8 mouse cellular contexts compared by ENCODE assay signal in the genomic region with DNA sequence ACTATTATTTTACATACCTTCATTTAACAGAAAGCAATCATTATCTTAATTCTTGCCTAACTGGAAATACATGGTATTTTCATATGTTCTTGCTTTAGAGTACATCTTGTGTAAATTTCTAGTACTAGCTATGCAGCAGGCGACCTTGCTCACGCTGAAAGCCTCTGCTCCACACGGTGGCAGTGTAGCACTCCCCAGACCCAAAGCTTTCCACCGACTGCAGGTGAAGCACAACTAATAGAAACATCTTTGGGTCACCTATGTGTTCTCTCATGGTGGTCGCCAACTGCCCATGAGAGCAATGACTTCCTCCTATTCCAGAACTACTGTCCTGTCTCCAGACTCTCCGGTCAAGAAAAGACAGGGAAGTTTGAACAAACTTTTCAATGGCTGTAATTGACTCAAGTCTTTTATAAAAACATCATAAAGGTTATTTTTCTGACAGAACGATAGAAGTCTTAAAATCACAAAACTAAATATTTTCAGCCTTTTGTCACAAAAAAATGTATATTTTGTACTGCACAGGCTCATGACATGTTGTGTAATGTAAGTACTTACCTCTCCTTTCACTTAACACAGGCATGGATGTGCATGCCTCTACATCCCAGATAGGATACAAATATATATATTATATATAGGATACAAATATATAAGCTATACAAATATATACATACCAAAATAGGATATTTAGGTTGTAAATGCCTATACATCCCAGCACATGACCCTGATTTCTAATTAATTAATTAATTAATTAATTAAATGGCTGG. TPM values are rescaled to one million over a fixed set of nuclear protein-coding genes. Genes with fewer than 3 reads are reported as not detected.
A peak's percentile ranks its signal among the peaks of the same experiment; 100 is the strongest.
DNase-seq lines count a peak whose midpoint lies in the region; ATAC-seq and TF ChIP-seq lines count a peak whose summit lies in the region.
"Had no signal": no experiment of that assay in that cellular context is flagged by ENCODE, and none has a peak within 500 bp of the region (broad histone marks: within the 10 kb centered on the region; RNA-seq: fewer than 3 reads in every experiment).

No protein-coding gene starts in this region.

- peak; percentile 64 for DNase-seq in adipocyte (ENCODE audit: low spot score)
- DNase-seq in cerebellum, adult 9-11 months, result peak; percentile 46
- DNase-seq in frontal cortex, postnatal 25 days (ENCODE audit: low spot score in 2 of 2), result peak; percentile 38 to 54
- DNase-seq in kidney, adult 2 months, result peak; percentile 81
- peak; percentile 65 for DNase-seq in limb, embryonic 11.5 days (ENCODE audit: low spot score)
- DNase-seq in naive thymus-derived CD4-positive, alpha-beta T cell, adult 2 months (ENCODE audit: low read depth), result peak; percentile 25

- no peaks in the 10 kb centered on the region; the same call in 1 of the 2 replicates for H3K4me1 ChIP-seq in kidney, adult 2 months (ENCODE audit: control insufficient read depth, insufficient read depth, low read length)
- no peaks in the 10 kb centered on the region for H3K4me1 ChIP-seq in limb, embryonic 11.5 days (ENCODE audit: control insufficient read depth, insufficient read depth, low read length)
- 0 out of 2 replicates have a peak, but pooled peaks cover 4% of the 10 kb centered on the region for H3K4me1 ChIP-seq in stomach, embryonic 14.5 days (ENCODE audit: control insufficient read depth, insufficient read depth, low read length)

- H3K4me3 ChIP-seq in kidney, adult 2 months (ENCODE audit: insufficient read depth, low read depth, low read length), result no peak overlapping the region
- no peak overlapping the region for H3K4me3 ChIP-seq in limb, embryonic 11.5 days (ENCODE audit: low read depth, low read length)
- H3K4me3 ChIP-seq in stomach, embryonic 14.5 days (ENCODE audit: low read depth, low read length), result no peak overlapping the region

- TF ChIP-seq CTCF in kidney, adult 2 months (conservative IDR thresholded peaks at IDR 0.05; ENCODE audit: insufficient read depth, insufficient read length, low read depth, low read length), result peak; percentile 97

- TF ChIP-seq POLR2A in kidney, adult 2 months (IDR thresholded peaks at IDR 0.05; ENCODE audit: low read depth, low read length), result no peak

- H3K4me2 ChIP-seq in limb, embryonic 11.5 days (ENCODE audit: low read depth, severe bottlenecking), result no peak overlapping the region
- no peak overlapping the region for H3K4me2 ChIP-seq in stomach, embryonic 14.5 days (replicated peaks; ENCODE audit: low read depth, low read length)

- no peaks in the 10 kb centered on the region for H3K36me3 ChIP-seq in kidney, adult 2 months (ENCODE audit: control insufficient read depth, insufficient read depth, low read length)
- H3K36me3 ChIP-seq in limb, embryonic 11.5 days (ENCODE audit: control insufficient read depth, insufficient read depth, low read length), result no peaks in the 10 kb centered on the region
- no peaks in the 10 kb centered on the region for H3K36me3 ChIP-seq in stomach, embryonic 14.5 days (ENCODE audit: control insufficient read depth, insufficient read depth, low read length)

- no peaks in the 10 kb centered on the region for H3K27me3 ChIP-seq in kidney, adult 2 months (replicated peaks; ENCODE audit: control insufficient read depth, insufficient read depth, low read length)
- no peaks in the 10 kb centered on the region for H3K27me3 ChIP-seq in limb, embryonic 11.5 days (ENCODE audit: control insufficient read depth, insufficient read depth, low read length)
- no peaks in the 10 kb centered on the region for H3K27me3 ChIP-seq in stomach, embryonic 14.5 days (ENCODE audit: control insufficient read depth, insufficient read depth, low read length)

- no peak overlapping the region for H3K9ac ChIP-seq in limb, embryonic 11.5 days (ENCODE audit: low read length)
- H3K9ac ChIP-seq in stomach, embryonic 14.5 days (replicated peaks; ENCODE audit: low read depth, low read length), result no peak overlapping the region

- no peaks in the 10 kb centered on the region for H3K9me3 ChIP-seq in limb, embryonic 11.5 days (ENCODE audit: control insufficient read depth, low read length)
- H3K9me3 ChIP-seq in stomach, embryonic 14.5 days (ENCODE audit: control insufficient read depth, low read depth, low read length), result no peaks in the 10 kb centered on the region

- ATAC-seq in limb, embryonic 11.5 days (ENCODE audit: insufficient number of reproducible peaks, low FRiP score, low TSS enrichment, low read depth), result no peak; the same call in 1 of the 2 replicates
- peak; percentile 68; the same call in 1 of the 2 replicates for ATAC-seq in stomach, embryonic 14.5 days (ENCODE audit: insufficient number of reproducible peaks, insufficient read depth, low FRiP score, low read depth)

- 23% methylated on average over 7 of the region's 7 CpGs for WGBS in kidney, adult 2 months
- 26% methylated on average over 7 of the region's 7 CpGs for WGBS in limb, embryonic 11.5 days
- WGBS in stomach, embryonic 14.5 days, result 23% methylated on average over 7 of the region's 7 CpGs

- H3K27ac ChIP-seq in kidney, adult 2 months (ENCODE audit: insufficient read depth, low read depth, low read length), result no peak overlapping the region
- H3K27ac ChIP-seq in limb, embryonic 11.5 days (replicated peaks; ENCODE audit: low read depth, low read length), result no peak overlapping the region
- H3K27ac ChIP-seq in stomach, embryonic 14.5 days (ENCODE audit: low read length), result no peak overlapping the region

RNA-seq across cellular contexts. Expression of a gene that starts 16.4 kb away (rescaled TPM):
- 10.3 and 11.7 TPM in 2 replicates for polyA plus RNA-seq in kidney, adult 2 months (2012; rRNA removed)
- 21.9 and 26.4 TPM in 2 replicates for polyA plus RNA-seq in limb, embryonic 11.5 days (2014; fragmentation: Nextera tagmentation; extraction: Ambion mirVana)
- polyA plus RNA-seq in stomach, embryonic 14.5 days (2014; fragmentation: Nextera tagmentation; extraction: Ambion mirVana), result 35.3 and 35.9 TPM in 2 replicates

RNA-seq across cellular contexts. Expression of a gene that starts 21.9 kb away (rescaled TPM):
- polyA plus RNA-seq in kidney, adult 2 months (2012; rRNA removed), result 0.08 and 0.16 TPM in 2 replicates
- polyA plus RNA-seq in limb, embryonic 11.5 days (2014; fragmentation: Nextera tagmentation; extraction: Ambion mirVana), result not detected in 2 replicates
- 0.04 and 0.25 TPM in 2 replicates for polyA plus RNA-seq in stomach, embryonic 14.5 days (2014; fragmentation: Nextera tagmentation; extraction: Ambion mirVana)
- polyA plus RNA-seq: heart, embryonic 14.5 days had no signal

Comparison
In these comparisons a context has a peak if more than half of its experiments do, and no peak if none do; other contexts are left out.
1. DNase-seq: peak in every context shown above with its lines; median percentile 81 in kidney, adult 2 months; 65 in limb, embryonic 11.5 days; 64 in adipocyte; 46 in cerebellum, adult 9-11 months; 46 in frontal cortex, postnatal 25 days; 25 in naive thymus-derived CD4-positive, alpha-beta T cell, adult 2 months.